Mouse (Mus musculus) liver (tissue): ENCODE measurements around the gene Rasd2.

ENCODE experiments used
- DNase-seq: peaks from one replicate; pipeline ENCODE4 v3.0.0-alpha.2; 2020; ENCODE audit warnings: mixed read lengths

Gene Rasd2

GRCm38 (mm10) chr8:75222665-75223064 lies 8.9 kb downstream of the Rasd2 start:
- no peak for DNase-seq

GRCm38 (mm10) chr8:75226773-75227172 lies 13.0 kb downstream of the Rasd2 start:
- no peak for DNase-seq

DNA sequence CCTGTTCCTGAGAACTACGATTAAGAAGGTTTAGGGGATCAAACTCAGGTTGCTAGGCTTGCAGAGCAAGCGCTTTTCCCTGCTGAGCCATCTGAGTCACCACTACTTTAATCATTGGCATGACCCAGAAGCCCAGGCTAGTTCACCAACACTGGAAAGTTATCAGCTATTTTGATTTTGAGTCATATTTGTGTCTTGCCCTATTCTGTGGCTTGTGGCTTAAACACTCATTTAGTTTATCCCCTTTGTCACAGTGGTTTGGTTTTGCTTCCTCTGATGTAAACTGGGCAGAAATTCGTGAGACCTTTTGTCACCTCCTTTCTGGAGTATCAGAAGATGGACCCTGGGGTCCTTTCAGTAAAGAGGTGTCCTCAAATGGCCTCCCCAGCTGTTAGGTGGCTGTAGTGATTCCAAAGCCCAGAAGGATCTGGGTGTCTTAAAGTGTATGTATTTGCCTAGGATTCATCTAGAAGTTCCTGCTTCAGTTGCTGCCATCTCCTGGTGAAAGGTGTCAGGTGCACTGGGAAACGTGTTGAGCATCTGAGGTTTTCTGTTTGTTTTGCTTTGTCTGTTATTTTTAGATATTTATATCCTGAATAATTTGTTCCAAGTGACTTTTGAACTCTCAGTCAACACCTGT lies 20.3 kb downstream of the Rasd2 start:
- no peak for DNase-seq

GRCm38 (mm10) chr8:75247331-75247730 lies 33.6 kb downstream of the Rasd2 start:
- no peak for DNase-seq

DNA sequence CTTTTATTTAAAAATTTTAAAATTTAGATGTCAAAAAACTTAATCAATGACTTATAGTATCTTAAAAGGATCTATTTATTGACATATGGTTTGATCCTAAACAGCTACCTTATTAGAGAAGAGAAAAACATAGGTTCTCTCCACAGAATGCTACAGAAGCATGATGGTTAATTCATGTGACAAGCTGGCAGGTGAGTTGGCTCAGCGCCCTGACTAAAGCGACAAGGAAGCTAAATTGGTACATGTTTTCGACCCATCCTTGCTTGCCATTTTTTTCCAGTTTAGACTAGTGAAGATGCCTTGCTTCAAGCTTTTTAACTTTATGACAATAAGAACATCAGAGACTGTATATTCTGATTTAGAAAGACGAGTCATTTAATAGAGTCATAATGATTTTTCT lies 35.4 kb downstream of the Rasd2 start:
- DNase-seq, result no peak

DNA sequence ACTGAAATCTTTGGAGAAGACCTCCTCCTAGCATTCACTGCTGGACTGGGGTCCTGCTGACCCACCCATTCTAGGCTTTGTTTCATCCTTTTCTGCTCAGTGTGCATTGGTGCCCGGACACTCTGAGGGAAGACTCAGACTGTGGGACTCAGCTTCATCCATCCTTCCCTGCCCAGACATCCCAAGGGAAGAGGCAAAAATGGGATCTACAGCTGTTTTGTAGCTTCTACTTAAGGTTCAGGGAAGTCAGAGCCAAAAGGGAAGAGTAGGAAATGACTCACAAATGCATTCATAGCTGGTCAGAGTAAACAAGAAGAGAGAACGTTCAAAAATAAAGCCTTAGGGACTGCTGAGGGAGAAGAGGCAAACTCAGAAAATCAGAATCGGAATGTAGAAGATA lies 40.3 kb downstream of the Rasd2 start:
- DNase-seq, result no peak

DNA sequence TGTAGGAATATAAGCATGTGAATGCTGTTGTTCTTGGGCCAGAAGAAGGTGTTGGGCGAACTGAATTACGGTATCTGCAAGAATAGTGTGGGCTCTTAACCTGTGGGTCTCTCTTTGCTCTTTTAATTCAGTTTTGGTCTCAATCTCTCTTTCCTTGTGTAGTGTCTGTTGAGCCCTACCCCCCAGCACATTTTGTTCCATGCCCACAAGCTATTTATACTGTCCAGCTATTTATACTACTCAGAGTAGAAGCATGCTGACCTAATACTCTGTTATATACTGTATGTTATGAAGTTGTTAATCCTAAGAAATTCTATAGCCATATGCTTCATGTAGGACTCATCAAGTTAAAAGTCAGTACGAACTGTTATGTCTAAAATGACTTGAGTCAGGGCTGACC lies 41.9 kb downstream of the Rasd2 start:
- DNase-seq, result no peak

- DNase-seq, result no peak
Measured at GRCm38 (mm10) chr8:75272166-75272565, 58.4 kb downstream of the Rasd2 start.
